Mouse (Mus musculus) C2C12 (cell line): ENCODE data around the gene Ube3a.

Source experiments
- CTCF ChIP-seq: IDR thresholded peaks from one replicate; pipeline ENCODE4 v1.5.1; 2011; ENCODE audit not compliant: control insufficient read depth, insufficient read depth, insufficient read length
- MAX ChIP-seq: IDR thresholded peaks from one replicate; pipeline ENCODE4 v1.6.1; 2011; ENCODE audit warnings: mild to moderate bottlenecking, control low read depth
- MYOG ChIP-seq: IDR thresholded peaks from one replicate; pipeline ENCODE4 v1.6.1; 2011; ENCODE audit not compliant: control insufficient read depth, insufficient read length; ENCODE audit errors: extremely low read depth

DNA sequence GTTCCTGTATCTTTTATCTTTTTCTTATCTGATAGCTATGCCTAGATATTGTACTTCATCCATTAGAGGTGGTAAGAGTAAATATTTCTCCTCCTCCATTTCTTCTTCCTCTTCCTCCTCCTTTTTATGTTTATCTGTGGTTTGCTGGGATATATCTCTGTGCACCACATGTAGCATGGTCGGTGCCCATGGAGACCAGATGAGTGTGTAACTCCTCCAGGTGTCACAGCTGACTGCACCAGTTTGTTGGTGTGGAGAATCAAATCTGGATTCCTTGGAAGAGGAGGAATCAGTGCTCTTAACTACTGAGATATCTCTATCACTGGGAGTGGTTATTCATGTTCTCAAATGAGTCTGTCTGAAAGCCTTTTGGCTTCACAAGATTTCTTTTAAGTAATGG is 37.0 kb downstream of the Ube3a start:
- TF ChIP-seq CTCF, result no peak
- TF ChIP-seq MYOG, result no peak
- TF ChIP-seq MAX, result no peak
